Mouse (Mus musculus) bone marrow macrophage, adult 2 months (primary cell): ENCODE measurements around the gene Ing5.

Experiments used
- CTCF ChIP-seq: IDR thresholded peaks from 2 replicates; pipeline ENCODE4 v1.5.1; 2012; ENCODE audit warnings: low read depth, mild to moderate bottlenecking, low read length, moderate library complexity
- POLR2A ChIP-seq: IDR thresholded peaks from 2 replicates; pipeline ENCODE4 v1.6.1; 2012; ENCODE audit warnings: mild to moderate bottlenecking, low read depth, low read length, borderline replicate concordance

GRCm38 (mm10) chr1:93805221-93805951 lies 1.6 kb downstream of the Ing5 start:
- TF ChIP-seq CTCF (no peak), POLR2A (no peak)
